Mouse (Mus musculus): ENCODE measurements at regions not wholly inside any gene's neighbourhood (a gene's known extent, or its start where the extent isn't known, plus 50 kb on each side); places are given as distances from the start of the nearest gene placed in this dataset.

GRCm38 (mm10) chr13:52042867-52043266, 196.4 kb downstream of the Gadd45g start:
- H3K4me3 ChIP-seq (ENCODE audit: low read depth, low read length): no peak overlapping the region
- H3K36me3 ChIP-seq (ENCODE audit: control insufficient read depth, insufficient read depth, low read length): no peaks in the 10 kb centered on the region
- no peaks in the 10 kb centered on the region for H3K4me1 ChIP-seq (replicated peaks; ENCODE audit: control insufficient read depth, insufficient read depth, low read length)
- DNase-seq (ENCODE audit: low spot score) (no peak), ATAC-seq (replicated peaks; ENCODE audit: low FRiP score) (no peak)
- no peaks in the 10 kb centered on the region for H3K27me3 ChIP-seq (ENCODE audit: control insufficient read depth, insufficient read depth, low read length)
- H3K27ac ChIP-seq (ENCODE audit: low read depth, low read length): no peak overlapping the region
- 92% methylated on average over 3 of the region's 3 CpGs for WGBS
- no peaks in the 10 kb centered on the region for H3K9me3 ChIP-seq (ENCODE audit: control insufficient read depth, low read length)
- H3K9ac ChIP-seq (ENCODE audit: low read length): no peak overlapping the region
- H3K4me2 ChIP-seq (ENCODE audit: low read depth, low read length, severe bottlenecking): no peak overlapping the region

DNA sequence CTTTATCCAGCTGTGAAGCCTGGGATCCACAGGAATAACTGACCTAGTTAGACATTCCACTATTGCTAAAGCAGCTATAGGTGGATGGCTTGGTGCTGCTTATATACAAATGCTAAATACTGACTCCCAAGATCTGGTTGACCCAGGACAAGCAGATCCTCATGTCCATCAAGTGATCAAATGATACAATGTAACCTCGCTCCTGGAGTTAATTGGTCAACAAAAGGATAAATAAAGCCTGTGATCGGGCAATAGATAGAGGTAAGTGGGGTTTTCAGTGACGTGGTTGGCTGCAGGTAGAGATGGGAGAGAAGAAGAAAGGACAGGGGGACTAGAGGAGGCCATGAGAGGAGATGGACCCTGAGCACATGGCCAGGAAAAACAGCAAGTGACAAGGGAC, 197.4 kb downstream of the Gadd45g start:
- WGBS: 84% methylated on average over 3 of the region's 3 CpGs

GRCm38 (mm10) chr13:52045349-52045748, 198.9 kb downstream of the Gadd45g start:
- H3K4me3 ChIP-seq (ENCODE audit: low read depth, low read length): no peak overlapping the region
- WGBS: 74% methylated on average over 3 of the region's 3 CpGs
- DNase-seq (ENCODE audit: low spot score): no peak
- no peak overlapping the region for H3K4me2 ChIP-seq (ENCODE audit: low read depth, low read length, severe bottlenecking)
- no peaks in the 10 kb centered on the region for H3K36me3 ChIP-seq (ENCODE audit: control insufficient read depth, insufficient read depth, low read length)
- no peaks in the 10 kb centered on the region for H3K4me1 ChIP-seq (replicated peaks; ENCODE audit: control insufficient read depth, insufficient read depth, low read length)
- no peak overlapping the region for H3K27ac ChIP-seq (ENCODE audit: low read depth, low read length)
- no peaks in the 10 kb centered on the region for H3K27me3 ChIP-seq (ENCODE audit: control insufficient read depth, insufficient read depth, low read length)
- no peak for ATAC-seq (replicated peaks; ENCODE audit: low FRiP score)
- H3K9me3 ChIP-seq (ENCODE audit: control insufficient read depth, low read length): no peaks in the 10 kb centered on the region
- H3K9ac ChIP-seq (ENCODE audit: low read length): no peak overlapping the region

More for the DNA sequence above, 197.4 kb downstream of the Gadd45g start:
- Histone ChIP-seq H3K36me3 (ENCODE audit: control insufficient read depth, insufficient read depth, low read length) (no peaks in the 10 kb centered on the region), H3K27ac (ENCODE audit: low read depth, low read length) (no peak overlapping the region), H3K9me3 (ENCODE audit: control insufficient read depth, low read length) (no peaks in the 10 kb centered on the region), H3K27me3 (ENCODE audit: control insufficient read depth, insufficient read depth, low read length) (no peaks in the 10 kb centered on the region), H3K4me2 (ENCODE audit: low read depth, low read length, severe bottlenecking) (no peak overlapping the region), H3K4me1 (replicated peaks; ENCODE audit: control insufficient read depth, insufficient read depth, low read length) (no peaks in the 10 kb centered on the region), H3K4me3 (ENCODE audit: low read depth, low read length) (no peak overlapping the region), H3K9ac (ENCODE audit: low read length) (no peak overlapping the region)
- ATAC-seq (replicated peaks; ENCODE audit: low FRiP score) (no peak), DNase-seq (ENCODE audit: low spot score) (no peak)

GRCm38 (mm10) chr13:52046020-52046419, 199.5 kb downstream of the Gadd45g start:
- H3K36me3 ChIP-seq (ENCODE audit: control insufficient read depth, insufficient read depth, low read length): no peaks in the 10 kb centered on the region
- H3K27ac ChIP-seq (ENCODE audit: low read depth, low read length): no peak overlapping the region
- no peaks in the 10 kb centered on the region for H3K27me3 ChIP-seq (ENCODE audit: control insufficient read depth, insufficient read depth, low read length)
- H3K4me1 ChIP-seq (replicated peaks; ENCODE audit: control insufficient read depth, insufficient read depth, low read length): no peaks in the 10 kb centered on the region
- no peak for ATAC-seq (replicated peaks; ENCODE audit: low FRiP score)
- H3K4me2 ChIP-seq (ENCODE audit: low read depth, low read length, severe bottlenecking): no peak overlapping the region
- no peak overlapping the region for H3K9ac ChIP-seq (ENCODE audit: low read length)
- H3K4me3 ChIP-seq (ENCODE audit: low read depth, low read length): no peak overlapping the region
- 75% methylated on average over 5 of the region's 5 CpGs for WGBS
- DNase-seq (ENCODE audit: low spot score): no peak
- H3K9me3 ChIP-seq (ENCODE audit: control insufficient read depth, low read length): no peaks in the 10 kb centered on the region

GRCm38 (mm10) chr13:52046700-52047099, 200.2 kb downstream of the Gadd45g start:
- H3K9ac ChIP-seq (ENCODE audit: low read length): no peak overlapping the region
- no peak overlapping the region for H3K4me2 ChIP-seq (ENCODE audit: low read depth, low read length, severe bottlenecking)
- 77% methylated on average over 11 of the region's 11 CpGs for WGBS
- H3K4me3 ChIP-seq (ENCODE audit: low read depth, low read length): no peak overlapping the region
- H3K27ac ChIP-seq (ENCODE audit: low read depth, low read length): no peak overlapping the region
- ATAC-seq (replicated peaks; ENCODE audit: low FRiP score) (no peak), DNase-seq (ENCODE audit: low spot score) (no peak)
- no peaks in the 10 kb centered on the region for H3K9me3 ChIP-seq (ENCODE audit: control insufficient read depth, low read length)
- H3K36me3 ChIP-seq (ENCODE audit: control insufficient read depth, insufficient read depth, low read length): no peaks in the 10 kb centered on the region
- no peaks in the 10 kb centered on the region for H3K27me3 ChIP-seq (ENCODE audit: control insufficient read depth, insufficient read depth, low read length)
- H3K4me1 ChIP-seq (replicated peaks; ENCODE audit: control insufficient read depth, insufficient read depth, low read length): no peaks in the 10 kb centered on the region

GRCm38 (mm10) chr13:52047937-52048336, 201.5 kb downstream of the Gadd45g start:
- Histone ChIP-seq H3K36me3 (ENCODE audit: control insufficient read depth, insufficient read depth, low read length) (no peaks in the 10 kb centered on the region), H3K27ac (ENCODE audit: low read depth, low read length) (no peak overlapping the region), H3K27me3 (ENCODE audit: control insufficient read depth, insufficient read depth, low read length) (no peaks in the 10 kb centered on the region), H3K4me3 (ENCODE audit: low read depth, low read length) (no peak overlapping the region), H3K4me2 (ENCODE audit: low read depth, low read length, severe bottlenecking) (no peak overlapping the region), H3K4me1 (replicated peaks; ENCODE audit: control insufficient read depth, insufficient read depth, low read length) (no peaks in the 10 kb centered on the region), H3K9me3 (ENCODE audit: control insufficient read depth, low read length) (no peaks in the 10 kb centered on the region), H3K9ac (ENCODE audit: low read length) (no peak overlapping the region)
- ATAC-seq (replicated peaks; ENCODE audit: low FRiP score) (no peak), DNase-seq (ENCODE audit: low spot score) (no peak)
- WGBS: 78% methylated on average over 6 of the region's 6 CpGs

GRCm38 (mm10) chr13:52048777-52049176, 202.3 kb downstream of the Gadd45g start:
- Histone ChIP-seq H3K4me1 (replicated peaks; ENCODE audit: control insufficient read depth, insufficient read depth, low read length) (no peaks in the 10 kb centered on the region), H3K27ac (ENCODE audit: low read depth, low read length) (no peak overlapping the region), H3K4me3 (ENCODE audit: low read depth, low read length) (no peak overlapping the region), H3K9me3 (ENCODE audit: control insufficient read depth, low read length) (no peaks in the 10 kb centered on the region), H3K4me2 (ENCODE audit: low read depth, low read length, severe bottlenecking) (no peak overlapping the region), H3K27me3 (ENCODE audit: control insufficient read depth, insufficient read depth, low read length) (no peaks in the 10 kb centered on the region), H3K36me3 (ENCODE audit: control insufficient read depth, insufficient read depth, low read length) (no peaks in the 10 kb centered on the region), H3K9ac (ENCODE audit: low read length) (no peak overlapping the region)
- DNase-seq (ENCODE audit: low spot score) (no peak), ATAC-seq (replicated peaks; ENCODE audit: low FRiP score) (no peak)
- 86% methylated on average over 3 of the region's 3 CpGs for WGBS

- no peak overlapping the region for H3K4me3 ChIP-seq (ENCODE audit: low read depth, low read length)
- DNase-seq (ENCODE audit: low spot score): no peak
- H3K9me3 ChIP-seq (ENCODE audit: control insufficient read depth, low read length): no peaks in the 10 kb centered on the region
- no peaks in the 10 kb centered on the region for H3K36me3 ChIP-seq (ENCODE audit: control insufficient read depth, insufficient read depth, low read length)
- H3K4me2 ChIP-seq (ENCODE audit: low read depth, low read length, severe bottlenecking): no peak overlapping the region
- no peak overlapping the region for H3K27ac ChIP-seq (ENCODE audit: low read depth, low read length)
- H3K4me1 ChIP-seq (replicated peaks; ENCODE audit: control insufficient read depth, insufficient read depth, low read length): no peaks in the 10 kb centered on the region
- H3K9ac ChIP-seq (ENCODE audit: low read length): no peak overlapping the region
- no peak for ATAC-seq (replicated peaks; ENCODE audit: low FRiP score)
- WGBS: 89% methylated on average over 2 of the region's 2 CpGs
- H3K27me3 ChIP-seq (ENCODE audit: control insufficient read depth, insufficient read depth, low read length): no peaks in the 10 kb centered on the region
Observed at GRCm38 (mm10) chr13:52049249-52049648, 202.8 kb downstream of the Gadd45g start.

DNA sequence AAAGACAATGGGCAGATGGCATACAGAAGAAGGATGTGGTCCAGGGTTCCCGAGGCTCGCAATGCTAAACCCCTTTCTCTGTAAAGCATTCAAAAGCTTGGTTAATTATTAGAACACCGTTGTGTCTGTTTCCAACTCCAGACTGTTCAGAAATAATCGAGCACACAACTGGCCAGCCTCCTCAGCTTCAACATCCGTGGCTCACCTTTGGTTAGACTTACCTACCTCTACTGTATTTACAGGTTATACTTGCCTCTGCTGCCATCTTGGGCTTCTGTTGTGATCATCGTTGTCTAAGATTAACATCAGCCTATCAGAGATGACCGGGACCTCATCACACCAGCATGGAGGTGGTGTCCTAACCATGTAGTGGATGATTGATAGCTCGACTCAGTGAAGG, 209.3 kb downstream of the Gadd45g start:
- no peak for ATAC-seq (replicated peaks; ENCODE audit: low FRiP score)
- 93% methylated on average over 8 of the region's 8 CpGs for WGBS
- no peak for DNase-seq (ENCODE audit: low spot score)

More for the DNA sequence above, 209.3 kb downstream of the Gadd45g start:
- Histone ChIP-seq H3K9ac (ENCODE audit: low read length) (no peak overlapping the region), H3K4me2 (ENCODE audit: low read depth, low read length, severe bottlenecking) (no peak overlapping the region), H3K4me3 (ENCODE audit: low read depth, low read length) (no peak overlapping the region), H3K4me1 (replicated peaks; ENCODE audit: control insufficient read depth, insufficient read depth, low read length) (no peaks in the 10 kb centered on the region), H3K9me3 (ENCODE audit: control insufficient read depth, low read length) (no peaks in the 10 kb centered on the region), H3K36me3 (ENCODE audit: control insufficient read depth, insufficient read depth, low read length) (no peaks in the 10 kb centered on the region), H3K27me3 (ENCODE audit: control insufficient read depth, insufficient read depth, low read length) (no peaks in the 10 kb centered on the region), H3K27ac (ENCODE audit: low read depth, low read length) (no peak overlapping the region)
